Mouse (Mus musculus): ENCODE results near the gene Krtap1-5.

DNA sequence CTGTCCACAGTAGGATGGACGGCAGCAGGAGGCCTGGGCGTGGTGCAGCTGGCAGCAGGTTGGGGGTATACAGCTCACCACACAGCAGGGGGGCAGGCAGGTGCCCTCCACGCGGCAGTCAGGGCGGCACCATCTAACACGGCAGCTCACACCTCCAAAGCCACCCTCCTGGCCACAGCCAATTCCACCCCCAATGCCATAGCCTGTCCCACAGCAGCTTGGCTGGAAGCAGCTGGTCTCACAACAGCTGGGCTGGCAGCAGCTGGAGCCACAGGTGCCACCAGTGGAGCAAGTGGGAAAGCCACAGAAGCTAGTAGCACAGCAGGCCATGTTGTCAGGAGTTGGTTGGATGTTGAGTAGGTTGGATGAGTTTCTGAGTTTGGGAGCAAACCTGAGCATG lies at the start of gene Krtap1-5:
- TF ChIP-seq POLR2A (IDR thresholded peaks at IDR 0.05; ENCODE audit: low read depth, low read length) (no peak), CTCF (conservative IDR thresholded peaks at IDR 0.05; ENCODE audit: insufficient read depth, insufficient read length, low read depth, low read length) (no peak)

All from kidney, adult 2 months (tissue).